Mouse (Mus musculus): ENCODE measurements around the gene Syncrip. TPM values are rescaled to one million over a fixed set of nuclear protein-coding genes. Genes with fewer than 3 reads are reported as not detected.

Gene Syncrip
- polyA plus RNA-seq, 1 experiment from 2014 or later: 162 TPM

- H3K27ac ChIP-seq (replicated peaks; ENCODE audit: low read depth, low read length): no peak overlapping the region
- no peak overlapping the region for H3K4me3 ChIP-seq (ENCODE audit: low read depth, low read length)
- no peaks in the 10 kb centered on the region for H3K9me3 ChIP-seq (replicated peaks; ENCODE audit: control insufficient read depth, low read length)
- H3K4me2 ChIP-seq (ENCODE audit: low read depth, low read length): no peak overlapping the region
- no peak overlapping the region for H3K9ac ChIP-seq (replicated peaks; ENCODE audit: low read length)
- ATAC-seq (replicated peaks; ENCODE audit: insufficient number of reproducible peaks, low FRiP score, low TSS enrichment, low read depth) (no peak), DNase-seq (ENCODE audit: low spot score) (no peak)
- no peaks in the 10 kb centered on the region for H3K27me3 ChIP-seq (ENCODE audit: control insufficient read depth, insufficient read depth, low read length)
- peaks cover 1% of the 10 kb centered on the region; the same call in 1 of the 2 replicates for H3K36me3 ChIP-seq (replicated peaks; ENCODE audit: control insufficient read depth, insufficient read depth, low read depth, low read length)
- 87% methylated on average over 1 of the region's 1 CpGs for WGBS
- H3K4me1 ChIP-seq (ENCODE audit: control insufficient read depth, insufficient read depth, low read length): no peaks in the 10 kb centered on the region
Observed at GRCm38 (mm10) chr9:88515546-88515945, 33.2 kb upstream of the Syncrip start.

GRCm38 (mm10) chr9:88501846-88502245, 19.5 kb upstream of the Syncrip start:
- Histone ChIP-seq H3K4me2 (ENCODE audit: low read depth, low read length) (no peak overlapping the region), H3K4me3 (ENCODE audit: low read depth, low read length) (no peak overlapping the region), H3K9ac (replicated peaks; ENCODE audit: low read length) (no peak overlapping the region), H3K36me3 (replicated peaks; ENCODE audit: control insufficient read depth, insufficient read depth, low read depth, low read length) (no peaks in the 10 kb centered on the region), H3K9me3 (replicated peaks; ENCODE audit: control insufficient read depth, low read length) (no peaks in the 10 kb centered on the region), H3K4me1 (ENCODE audit: control insufficient read depth, insufficient read depth, low read length) (no peaks in the 10 kb centered on the region), H3K27me3 (ENCODE audit: control insufficient read depth, insufficient read depth, low read length) (no peaks in the 10 kb centered on the region), H3K27ac (replicated peaks; ENCODE audit: low read depth, low read length) (no peak overlapping the region)
- no peak for DNase-seq (ENCODE audit: low spot score)
- ATAC-seq (replicated peaks; ENCODE audit: insufficient number of reproducible peaks, low FRiP score, low TSS enrichment, low read depth): no peak
- WGBS: 92% methylated on average over 6 of the region's 6 CpGs

- no peaks in the 10 kb centered on the region for H3K27me3 ChIP-seq (ENCODE audit: control insufficient read depth, insufficient read depth, low read length)
- no peaks in the 10 kb centered on the region for H3K9me3 ChIP-seq (replicated peaks; ENCODE audit: control insufficient read depth, low read length)
- no peak for DNase-seq (ENCODE audit: low spot score)
- no peak for ATAC-seq (replicated peaks; ENCODE audit: insufficient number of reproducible peaks, low FRiP score, low TSS enrichment, low read depth)
- H3K9ac ChIP-seq (replicated peaks; ENCODE audit: low read length): no peak overlapping the region
- no peak overlapping the region for H3K27ac ChIP-seq (replicated peaks; ENCODE audit: low read depth, low read length)
- no peak overlapping the region for H3K4me3 ChIP-seq (ENCODE audit: low read depth, low read length)
- no peak overlapping the region for H3K4me2 ChIP-seq (ENCODE audit: low read depth, low read length)
- WGBS: 85% methylated on average over 2 of the region's 2 CpGs
- no peaks in the 10 kb centered on the region for H3K36me3 ChIP-seq (replicated peaks; ENCODE audit: control insufficient read depth, insufficient read depth, low read depth, low read length)
- no peaks in the 10 kb centered on the region for H3K4me1 ChIP-seq (ENCODE audit: control insufficient read depth, insufficient read depth, low read length)
Observed at GRCm38 (mm10) chr9:88500112-88500511, 17.7 kb upstream of the Syncrip start.

GRCm38 (mm10) chr9:88492522-88492921, 10.1 kb upstream of the Syncrip start:
- Histone ChIP-seq H3K9ac (replicated peaks; ENCODE audit: low read length) (no peak overlapping the region), H3K36me3 (replicated peaks; ENCODE audit: control insufficient read depth, insufficient read depth, low read depth, low read length) (no peaks in the 10 kb centered on the region), H3K4me2 (ENCODE audit: low read depth, low read length) (no peak overlapping the region), H3K27me3 (ENCODE audit: control insufficient read depth, insufficient read depth, low read length) (no peaks in the 10 kb centered on the region), H3K27ac (replicated peaks; ENCODE audit: low read depth, low read length) (no peak overlapping the region), H3K9me3 (replicated peaks; ENCODE audit: control insufficient read depth, low read length) (no peaks in the 10 kb centered on the region), H3K4me1 (ENCODE audit: control insufficient read depth, insufficient read depth, low read length) (no peaks in the 10 kb centered on the region), H3K4me3 (ENCODE audit: low read depth, low read length) (no peak overlapping the region)
- no peak for ATAC-seq (replicated peaks; ENCODE audit: insufficient number of reproducible peaks, low FRiP score, low TSS enrichment, low read depth)
- WGBS: 71% methylated on average over 1 of the region's 1 CpGs
- no peak for DNase-seq (ENCODE audit: low spot score)

- no peak overlapping the region for H3K4me2 ChIP-seq (ENCODE audit: low read depth, low read length)
- H3K4me1 ChIP-seq (ENCODE audit: control insufficient read depth, insufficient read depth, low read length): no peaks in the 10 kb centered on the region; the same call in 1 of the 2 replicates
- no peak overlapping the region for H3K4me3 ChIP-seq (ENCODE audit: low read depth, low read length)
- ATAC-seq (replicated peaks; ENCODE audit: insufficient number of reproducible peaks, low FRiP score, low TSS enrichment, low read depth): no peak
- no peaks in the 10 kb centered on the region for H3K27me3 ChIP-seq (ENCODE audit: control insufficient read depth, insufficient read depth, low read length)
- WGBS: 58% methylated on average over 6 of the region's 6 CpGs
- no peak for DNase-seq (ENCODE audit: low spot score)
- no peaks in the 10 kb centered on the region for H3K36me3 ChIP-seq (replicated peaks; ENCODE audit: control insufficient read depth, insufficient read depth, low read depth, low read length)
- H3K27ac ChIP-seq (replicated peaks; ENCODE audit: low read depth, low read length): no peak overlapping the region
- no peak overlapping the region for H3K9ac ChIP-seq (replicated peaks; ENCODE audit: low read length)
- H3K9me3 ChIP-seq (replicated peaks; ENCODE audit: control insufficient read depth, low read length): no peaks in the 10 kb centered on the region
Observed at GRCm38 (mm10) chr9:88484531-88484930, 2.2 kb upstream of the Syncrip start.

- Histone ChIP-seq H3K27ac (replicated peaks; ENCODE audit: low read depth, low read length) (peak overlapping the region; percentile 98), H3K9me3 (replicated peaks; ENCODE audit: control insufficient read depth, low read length) (no peaks in the 10 kb centered on the region), H3K4me3 (ENCODE audit: low read depth, low read length) (peak overlapping the region; percentile 100), H3K4me1 (ENCODE audit: control insufficient read depth, insufficient read depth, low read length) (no peaks in the 10 kb centered on the region; the same call in 1 of the 2 replicates), H3K27me3 (ENCODE audit: control insufficient read depth, insufficient read depth, low read length) (no peaks in the 10 kb centered on the region), H3K9ac (replicated peaks; ENCODE audit: low read length) (peak overlapping the region; percentile 95), H3K4me2 (ENCODE audit: low read depth, low read length) (peak overlapping the region; percentile 60), H3K36me3 (replicated peaks; ENCODE audit: control insufficient read depth, insufficient read depth, low read depth, low read length) (no peaks in the 10 kb centered on the region; the same call in 1 of the 2 replicates)
- no peak for ATAC-seq (replicated peaks; ENCODE audit: insufficient number of reproducible peaks, low FRiP score, low TSS enrichment, low read depth)
- WGBS: 2% methylated on average over 27 of the region's 52 CpGs
- DNase-seq (ENCODE audit: low spot score): no peak
Observed at GRCm38 (mm10) chr9:88482829-88483396, 539 bp upstream of the Syncrip start.

GRCm38 (mm10) chr9:88481791-88482160, 598 bp downstream of the Syncrip start:
- no peaks in the 10 kb centered on the region for H3K9me3 ChIP-seq (replicated peaks; ENCODE audit: control insufficient read depth, low read length)
- under 1% methylated on average over 30 of the region's 43 CpGs for WGBS
- no peaks in the 10 kb centered on the region; the same call in 1 of the 2 replicates for H3K36me3 ChIP-seq (replicated peaks; ENCODE audit: control insufficient read depth, insufficient read depth, low read depth, low read length)
- H3K9ac ChIP-seq (replicated peaks; ENCODE audit: low read length): peak overlapping the region; percentile 99
- H3K4me1 ChIP-seq (ENCODE audit: control insufficient read depth, insufficient read depth, low read length): no peaks in the 10 kb centered on the region; the same call in 1 of the 2 replicates
- H3K27ac ChIP-seq (replicated peaks; ENCODE audit: low read depth, low read length): peak overlapping the region; percentile 98
- H3K27me3 ChIP-seq (ENCODE audit: control insufficient read depth, insufficient read depth, low read length): no peaks in the 10 kb centered on the region
- ATAC-seq (replicated peaks; ENCODE audit: insufficient number of reproducible peaks, low FRiP score, low TSS enrichment, low read depth) (peak; percentile 24), DNase-seq (ENCODE audit: low spot score) (no peak)
- H3K4me3 ChIP-seq (ENCODE audit: low read depth, low read length): peak overlapping the region; percentile 100
- H3K4me2 ChIP-seq (ENCODE audit: low read depth, low read length): peak overlapping the region; percentile 80

- no peaks in the 10 kb centered on the region for H3K27me3 ChIP-seq (ENCODE audit: control insufficient read depth, insufficient read depth, low read length)
- peak overlapping the region; percentile 99 for H3K9ac ChIP-seq (replicated peaks; ENCODE audit: low read length)
- no peaks in the 10 kb centered on the region; the same call in 1 of the 2 replicates for H3K36me3 ChIP-seq (replicated peaks; ENCODE audit: control insufficient read depth, insufficient read depth, low read depth, low read length)
- ATAC-seq (replicated peaks; ENCODE audit: insufficient number of reproducible peaks, low FRiP score, low TSS enrichment, low read depth) (no peak), DNase-seq (ENCODE audit: low spot score) (peak; percentile 39)
- H3K9me3 ChIP-seq (replicated peaks; ENCODE audit: control insufficient read depth, low read length): no peaks in the 10 kb centered on the region
- H3K27ac ChIP-seq (replicated peaks; ENCODE audit: low read depth, low read length): peak overlapping the region; percentile 98
- no peaks in the 10 kb centered on the region; the same call in 1 of the 2 replicates for H3K4me1 ChIP-seq (ENCODE audit: control insufficient read depth, insufficient read depth, low read length)
- WGBS: under 1% methylated on average over 76 of the region's 78 CpGs
- peak overlapping the region; percentile 100 for H3K4me3 ChIP-seq (ENCODE audit: low read depth, low read length)
- peak overlapping the region; percentile 80 for H3K4me2 ChIP-seq (ENCODE audit: low read depth, low read length)
Observed at GRCm38 (mm10) chr9:88481061-88481790, 1.1 kb downstream of the Syncrip start.
